Mouse (Mus musculus) forebrain, embryonic 12.5 days (tissue): ENCODE measurements around the gene Dnmt3a. TPM values are rescaled to one million over a fixed set of nuclear protein-coding genes. Genes with fewer than 3 reads are reported as not detected.

Experiments
- ATAC-seq: fragments of 200-750 bp; cut with Nextera tagmentation; 2 replicates; pipeline ENCODE4 v1.8.0; 2017; ENCODE audit warnings: moderate TSS enrichment; ENCODE audit not compliant: low FRiP score
- H3K27ac ChIP-seq: fragments of 300-500 bp; sonication (generic); 2 replicates; pipeline ENCODE4 v1.5.1; 2016; ENCODE audit warnings: mild to moderate bottlenecking
- H3K27me3 ChIP-seq: fragments of 300-500 bp; sonication (generic); 2 replicates; pipeline ENCODE4 v1.6.1; 2016; ENCODE audit warnings: mild to moderate bottlenecking
- H3K36me3 ChIP-seq: fragments of 300-500 bp; sonication (generic); replicated peaks from 2 replicates; pipeline ENCODE4 v1.6.1; 2016; ENCODE audit warnings: mild to moderate bottlenecking
- H3K4me1 ChIP-seq: fragments of 300-500 bp; sonication (generic); 2 replicates; pipeline ENCODE4 v1.6.1; 2016
- H3K4me2 ChIP-seq: fragments of 300-500 bp; sonication (generic); 2 replicates; pipeline ENCODE4 v1.6.1; 2016; ENCODE audit warnings: mild to moderate bottlenecking, moderate library complexity
- H3K4me3 ChIP-seq: fragments of 300-500 bp; sonication (generic); replicated peaks from 2 replicates; pipeline ENCODE4 v1.5.1; 2016; ENCODE audit warnings: mild to moderate bottlenecking
- H3K9ac ChIP-seq: fragments of 300-500 bp; sonication (generic); 2 replicates; pipeline ENCODE4 v1.6.1; 2016; ENCODE audit warnings: mild to moderate bottlenecking
- H3K9me3 ChIP-seq: fragments of 300-500 bp; sonication (generic); 2 replicates; pipeline ENCODE4 v1.6.1; 2016
- WGBS: fragments of 180-500 bp; shearing (Covaris S2); methylation state at CpG from one replicate; pipeline ENCODE4 v1.1.7; 2016; 5-methylcytosine and 5-hydroxymethylcytosine counted together
- polyA plus RNA-seq: library from polyadenylated mRNA; unstranded; fragments of >200 nt; fragmentation: Nextera tagmentation; extraction: Ambion mirVana; gene quantifications from 2 replicates; pipeline ENCODE4 v1.2.1, GENCODE M21; 2016

Gene Dnmt3a
- polyA plus RNA-seq, 1 experiment from 2014 or later, result 146 TPM

DNA sequence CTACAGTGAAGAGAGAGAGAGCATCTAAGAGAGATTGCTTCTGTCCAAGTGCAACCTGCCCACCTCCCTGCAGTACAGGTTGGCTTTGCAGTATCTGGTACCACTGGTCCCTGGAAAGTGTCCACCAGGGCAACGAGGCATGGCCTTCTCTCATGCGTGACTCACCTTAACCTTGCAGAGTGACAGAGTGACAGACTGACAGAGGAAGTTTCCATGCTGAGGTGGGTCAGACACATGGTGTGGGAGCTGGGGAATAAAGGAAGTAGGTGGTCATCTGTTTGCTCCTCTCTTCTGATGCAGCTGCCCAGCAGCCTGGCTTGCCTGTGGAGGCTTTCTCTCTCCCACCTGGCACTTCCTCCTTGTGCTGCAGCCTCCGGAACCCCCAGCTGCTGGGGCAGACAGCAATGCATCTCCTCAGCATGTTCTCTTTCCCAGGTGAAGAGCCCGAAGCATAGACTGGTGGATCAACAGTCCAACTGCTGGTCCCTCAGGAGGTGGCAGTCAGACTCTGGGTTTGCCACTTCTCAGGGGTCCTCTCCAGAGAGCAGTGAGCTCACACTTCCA lies 55.9 kb downstream of the Dnmt3a start:
- H3K27ac ChIP-seq, result no peak overlapping the region
- no peak overlapping the region for H3K4me3 ChIP-seq
- ATAC-seq, result no peak
- H3K36me3 ChIP-seq, result peaks cover 36% of the 10 kb centered on the region
- no peaks in the 10 kb centered on the region for H3K9me3 ChIP-seq
- H3K4me1 ChIP-seq, result no peaks in the 10 kb centered on the region
- 88% methylated on average over 4 of the region's 4 CpGs for whole genome bisulfite sequencing
- H3K27me3 ChIP-seq, result no peaks in the 10 kb centered on the region
- H3K9ac ChIP-seq, result no peak overlapping the region
- no peak overlapping the region for H3K4me2 ChIP-seq

DNA sequence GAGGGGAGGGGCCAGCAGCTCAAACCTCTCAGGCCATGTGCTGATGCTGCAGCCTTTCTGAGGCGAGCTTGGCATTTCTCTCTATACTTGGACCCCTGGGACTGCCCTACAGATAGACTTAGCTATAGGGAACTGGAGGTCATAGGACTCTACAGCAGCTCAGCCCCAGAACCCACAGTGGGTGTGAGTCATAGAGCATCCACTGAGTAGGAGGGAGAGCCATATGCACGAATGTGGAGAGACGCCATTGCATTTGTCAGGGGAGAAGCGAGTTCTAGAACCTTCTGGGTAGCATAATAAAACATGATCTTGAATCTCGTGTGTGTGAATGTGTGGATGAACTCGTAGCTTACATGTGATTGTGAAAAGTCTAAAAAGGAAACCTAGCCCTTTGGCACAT lies 56.4 kb downstream of the Dnmt3a start:
- no peak for ATAC-seq
- Histone ChIP-seq H3K36me3 (peaks cover 36% of the 10 kb centered on the region), H3K9ac (no peak overlapping the region), H3K9me3 (no peaks in the 10 kb centered on the region), H3K4me3 (no peak overlapping the region), H3K4me2 (no peak overlapping the region), H3K27me3 (no peaks in the 10 kb centered on the region), H3K27ac (no peak overlapping the region), H3K4me1 (no peaks in the 10 kb centered on the region)
- WGBS, result 86% methylated on average over 6 of the region's 6 CpGs

- Histone ChIP-seq H3K9me3 (no peaks in the 10 kb centered on the region), H3K9ac (no peak overlapping the region), H3K4me3 (no peak overlapping the region), H3K36me3 (peaks cover 31% of the 10 kb centered on the region), H3K4me1 (no peaks in the 10 kb centered on the region), H3K4me2 (no peak overlapping the region), H3K27ac (no peak overlapping the region), H3K27me3 (no peaks in the 10 kb centered on the region)
- 94% methylated on average over 8 of the region's 8 CpGs for WGBS
- no peak for ATAC-seq
These were observed 58.4 kb downstream of the Dnmt3a start for GRCm38 (mm10) chr12:3864208-3864607.

DNA sequence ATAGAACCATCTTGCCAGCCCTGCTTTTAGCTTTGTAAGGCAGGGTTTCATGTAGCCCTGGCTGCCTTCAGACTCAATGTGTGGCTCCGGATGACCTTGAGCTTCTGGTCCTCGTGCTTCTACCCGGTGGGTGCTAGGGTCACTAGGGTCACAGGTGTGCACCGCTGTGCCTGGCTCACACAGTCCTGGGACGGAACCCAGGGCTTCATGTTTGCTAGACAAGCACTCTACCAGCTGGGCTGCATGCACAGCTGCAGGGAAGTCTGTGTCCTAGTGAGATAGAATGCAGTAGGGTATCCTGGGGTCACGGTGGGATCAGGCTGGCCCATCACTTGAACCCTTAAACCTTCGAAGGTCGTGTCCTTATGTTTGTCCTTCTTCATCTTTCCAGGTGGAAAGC lies 59.8 kb downstream of the Dnmt3a start:
- H3K4me3 ChIP-seq, result no peak overlapping the region
- H3K27ac ChIP-seq, result no peak overlapping the region
- H3K4me1 ChIP-seq, result no peaks in the 10 kb centered on the region
- ATAC-seq, result no peak
- no peak overlapping the region for H3K9ac ChIP-seq
- H3K4me2 ChIP-seq, result no peak overlapping the region
- no peaks in the 10 kb centered on the region for H3K27me3 ChIP-seq
- H3K36me3 ChIP-seq, result peaks cover 25% of the 10 kb centered on the region
- no peaks in the 10 kb centered on the region for H3K9me3 ChIP-seq
- WGBS, result 95% methylated on average over 8 of the region's 8 CpGs

- H3K4me2 ChIP-seq, result no peak overlapping the region
- H3K27me3 ChIP-seq, result no peaks in the 10 kb centered on the region
- peaks cover 11% of the 10 kb centered on the region for H3K4me1 ChIP-seq
- H3K36me3 ChIP-seq, result peaks cover 23% of the 10 kb centered on the region
- WGBS, result 73% methylated on average over 12 of the region's 12 CpGs
- no peak overlapping the region for H3K4me3 ChIP-seq
- ATAC-seq, result no peak; the same call in 1 of the 2 replicates
- H3K9me3 ChIP-seq, result no peaks in the 10 kb centered on the region
- H3K27ac ChIP-seq, result 0 out of 2 replicates have a peak overlapping the region, but pooled peaks have one; percentile 15
- H3K9ac ChIP-seq, result no peak overlapping the region
These were observed 61.0 kb downstream of the Dnmt3a start for GRCm38 (mm10) chr12:3866654-3867370.

DNA sequence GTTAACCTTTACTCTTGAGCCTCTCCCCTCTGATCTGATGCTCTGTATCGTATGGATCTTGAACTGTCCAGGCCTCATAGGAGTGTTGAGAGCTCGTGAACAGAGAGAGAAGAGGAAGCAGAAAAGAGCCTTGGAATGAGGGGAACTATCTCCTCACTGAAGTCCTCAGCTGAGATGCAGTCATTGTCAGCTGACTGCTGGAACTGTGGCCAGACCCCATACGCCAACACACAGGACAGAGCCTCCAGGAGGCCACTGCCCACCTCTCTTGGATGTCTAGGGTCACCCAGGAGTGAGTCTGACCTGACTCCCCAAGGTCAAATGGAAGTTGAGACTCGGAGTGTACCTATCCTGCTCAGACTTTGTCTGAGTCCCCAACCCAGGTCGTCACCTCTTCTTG lies 62.3 kb downstream of the Dnmt3a start:
- WGBS, result 88% methylated on average over 5 of the region's 5 CpGs

GRCm38 (mm10) chr12:3868676-3869458 lies 63.1 kb downstream of the Dnmt3a start:
- ATAC-seq, result no peak
- H3K4me3 ChIP-seq, result no peak overlapping the region
- no peak overlapping the region for H3K4me2 ChIP-seq
- no peak overlapping the region for H3K9ac ChIP-seq
- H3K9me3 ChIP-seq, result no peaks in the 10 kb centered on the region
- peaks cover 14% of the 10 kb centered on the region for H3K4me1 ChIP-seq
- no peak overlapping the region for H3K27ac ChIP-seq
- 92% methylated on average over 7 of the region's 7 CpGs for WGBS
- H3K27me3 ChIP-seq, result no peaks in the 10 kb centered on the region
- peaks cover 25% of the 10 kb centered on the region for H3K36me3 ChIP-seq

More for the DNA sequence above, 62.3 kb downstream of the Dnmt3a start:
- no peak overlapping the region for H3K4me3 ChIP-seq
- no peak overlapping the region for H3K9ac ChIP-seq
- H3K27me3 ChIP-seq, result no peaks in the 10 kb centered on the region
- no peaks in the 10 kb centered on the region for H3K9me3 ChIP-seq
- H3K36me3 ChIP-seq, result peaks cover 18% of the 10 kb centered on the region
- peaks cover 14% of the 10 kb centered on the region for H3K4me1 ChIP-seq
- H3K27ac ChIP-seq, result no peak overlapping the region
- ATAC-seq, result no peak
- H3K4me2 ChIP-seq, result no peak overlapping the region

DNA sequence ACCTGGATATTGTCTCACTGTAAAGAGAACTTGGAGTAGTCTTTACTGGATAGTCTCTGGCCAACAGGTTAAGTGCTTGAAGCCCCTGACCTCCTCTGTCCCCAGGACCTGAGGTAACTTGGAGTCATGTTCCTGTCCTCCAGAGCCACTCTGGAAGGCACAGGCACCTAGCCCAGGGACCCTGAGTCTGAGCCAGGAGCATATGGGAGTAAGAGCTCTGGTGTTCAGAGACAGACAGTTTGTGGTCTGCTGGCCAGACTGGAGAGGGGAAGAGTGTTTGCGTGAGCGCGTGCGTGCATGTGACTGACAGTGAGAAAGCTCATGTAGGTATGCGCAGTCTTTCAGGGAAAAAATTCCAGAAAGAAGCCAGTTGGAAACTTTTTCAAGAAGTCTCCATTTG lies 64.2 kb downstream of the Dnmt3a start:
- Histone ChIP-seq H3K36me3 (peaks cover 27% of the 10 kb centered on the region), H3K4me1 (peaks cover 14% of the 10 kb centered on the region), H3K27ac (no peak overlapping the region), H3K9me3 (no peaks in the 10 kb centered on the region), H3K4me2 (no peak overlapping the region), H3K9ac (no peak overlapping the region), H3K4me3 (no peak overlapping the region), H3K27me3 (no peaks in the 10 kb centered on the region)
- 96% methylated on average over 5 of the region's 5 CpGs for WGBS
- ATAC-seq, result no peak

DNA sequence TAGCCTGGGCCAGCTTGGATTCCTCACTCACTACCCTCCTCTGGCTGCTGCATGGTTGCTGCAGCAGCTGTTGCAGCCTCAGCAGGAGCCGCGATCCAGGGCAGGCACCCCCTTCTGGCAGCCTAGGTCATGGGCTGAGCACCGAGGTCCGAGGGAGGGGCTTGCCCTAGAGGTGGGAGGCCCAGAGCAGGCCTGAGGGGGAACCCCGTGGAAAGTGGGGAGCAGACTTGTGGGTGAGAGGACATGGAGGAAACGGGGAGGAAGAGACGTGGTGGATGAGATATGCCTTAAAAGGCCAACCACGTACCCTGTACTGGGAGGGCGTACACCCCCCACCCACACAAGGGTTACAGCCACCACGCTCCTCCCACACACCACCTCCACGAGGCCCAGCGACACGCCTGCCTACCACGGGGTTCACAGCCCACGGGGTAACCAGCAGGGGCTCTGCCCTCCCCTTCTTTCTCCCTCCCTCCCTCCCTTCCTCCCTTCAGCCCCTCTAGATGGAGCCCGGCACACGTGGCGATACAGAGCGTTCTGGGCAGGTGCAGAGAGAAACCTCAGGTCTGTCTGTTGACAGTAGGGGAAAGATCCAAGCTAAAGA lies 65.2 kb downstream of the Dnmt3a start:
- WGBS, result 10% methylated on average over 19 of the region's 19 CpGs
- peak; percentile 65 for ATAC-seq
- H3K4me2 ChIP-seq, result peak overlapping the region; percentile 41
- 0 out of 2 replicates have a peak overlapping the region, but pooled peaks have one; percentile 13 for H3K9ac ChIP-seq
- H3K36me3 ChIP-seq, result peaks cover 19% of the 10 kb centered on the region
- peaks cover 14% of the 10 kb centered on the region for H3K4me1 ChIP-seq
- H3K4me3 ChIP-seq, result no peak overlapping the region
- peak overlapping the region; percentile 31; the same call in 1 of the 2 replicates for H3K27ac ChIP-seq
- H3K27me3 ChIP-seq, result no peaks in the 10 kb centered on the region
- no peaks in the 10 kb centered on the region for H3K9me3 ChIP-seq

- 24% methylated on average over 15 of the region's 15 CpGs for WGBS
- ATAC-seq, result peak; percentile 37; the same call in 1 of the 2 replicates
- no peaks in the 10 kb centered on the region for H3K9me3 ChIP-seq
- peaks cover 15% of the 10 kb centered on the region for H3K36me3 ChIP-seq
- H3K4me2 ChIP-seq, result peak overlapping the region; percentile 41; the same call in 1 of the 2 replicates
- peak overlapping the region; percentile 31; the same call in 1 of the 2 replicates for H3K27ac ChIP-seq
- H3K4me1 ChIP-seq, result peaks cover 14% of the 10 kb centered on the region
- H3K4me3 ChIP-seq, result no peak overlapping the region
- H3K9ac ChIP-seq, result 0 out of 2 replicates have a peak overlapping the region, but pooled peaks have one; percentile 13
- H3K27me3 ChIP-seq, result no peaks in the 10 kb centered on the region
These were observed 65.8 kb downstream of the Dnmt3a start for GRCm38 (mm10) chr12:3871637-3872036.

GRCm38 (mm10) chr12:3872410-3873230 lies 66.8 kb downstream of the Dnmt3a start:
- Histone ChIP-seq H3K9me3 (no peaks in the 10 kb centered on the region), H3K9ac (no peak overlapping the region), H3K27me3 (no peaks in the 10 kb centered on the region), H3K4me3 (no peak overlapping the region), H3K36me3 (peaks cover 25% of the 10 kb centered on the region), H3K4me2 (no peak overlapping the region), H3K27ac (no peak overlapping the region), H3K4me1 (peaks cover 14% of the 10 kb centered on the region)
- WGBS, result 73% methylated on average over 9 of the region's 9 CpGs
- ATAC-seq, result no peak
